Mouse (Mus musculus): ENCODE results near the gene Lipf. TPM values are rescaled to one million over a fixed set of nuclear protein-coding genes. Genes with fewer than 3 reads are reported as not detected.

Gene Lipf
- not detected in 2 replicates for polyA plus RNA-seq (2014; fragmentation: Nextera tagmentation; extraction: Ambion mirVana)

GRCm38 (mm10) chr19:33960887-33961286, at the start of gene Lipf:
Gene Lipf (plus strand): TSS chr19:33961187.
- H3K27me3 ChIP-seq (ENCODE audit: control insufficient read depth, insufficient read depth, low read length) = no peaks in the 10 kb centered on the region
- H3K4me2 ChIP-seq (ENCODE audit: low read depth, low read length, severe bottlenecking) = no peak within 1 kb of the TSS
- DNase-seq (ENCODE audit: low spot score) = no peak
- H3K9ac ChIP-seq (ENCODE audit: low read length) = no peak within 1 kb of the TSS
- H3K4me1 ChIP-seq (replicated peaks; ENCODE audit: control insufficient read depth, insufficient read depth, low read length) = no peaks in the 10 kb centered on the region
- H3K9me3 ChIP-seq (ENCODE audit: control insufficient read depth, low read length) = no peaks in the 10 kb centered on the region
- H3K36me3 ChIP-seq (ENCODE audit: control insufficient read depth, insufficient read depth, low read length) = no peaks in the 10 kb centered on the region
- H3K4me3 ChIP-seq (ENCODE audit: low read depth, low read length) = no peak within 1 kb of the TSS
- no peak within 1 kb of the TSS for H3K27ac ChIP-seq (ENCODE audit: low read depth, low read length)
- no peak for ATAC-seq (replicated peaks; ENCODE audit: low FRiP score)

GRCm38 (mm10) chr19:33924099-33924498, 36.9 kb upstream of the Lipf start:
- no peaks in the 10 kb centered on the region for H3K36me3 ChIP-seq (ENCODE audit: control insufficient read depth, insufficient read depth, low read length)
- no peak overlapping the region for H3K9ac ChIP-seq (ENCODE audit: low read length)
- H3K4me2 ChIP-seq (ENCODE audit: low read depth, low read length, severe bottlenecking) = no peak overlapping the region
- H3K27ac ChIP-seq (ENCODE audit: low read depth, low read length) = no peak overlapping the region
- H3K4me3 ChIP-seq (ENCODE audit: low read depth, low read length) = no peak overlapping the region
- DNase-seq (ENCODE audit: low spot score) (no peak), ATAC-seq (replicated peaks; ENCODE audit: low FRiP score) (no peak)
- no peaks in the 10 kb centered on the region for H3K4me1 ChIP-seq (replicated peaks; ENCODE audit: control insufficient read depth, insufficient read depth, low read length)
- no peaks in the 10 kb centered on the region for H3K27me3 ChIP-seq (ENCODE audit: control insufficient read depth, insufficient read depth, low read length)
- no peaks in the 10 kb centered on the region for H3K9me3 ChIP-seq (ENCODE audit: control insufficient read depth, low read length)

- no peak for DNase-seq (ENCODE audit: low spot score)
- no peak overlapping the region for H3K4me2 ChIP-seq (ENCODE audit: low read depth, low read length, severe bottlenecking)
- H3K4me1 ChIP-seq (replicated peaks; ENCODE audit: control insufficient read depth, insufficient read depth, low read length) = no peaks in the 10 kb centered on the region
- H3K27ac ChIP-seq (ENCODE audit: low read depth, low read length) = no peak overlapping the region
- no peaks in the 10 kb centered on the region for H3K9me3 ChIP-seq (ENCODE audit: control insufficient read depth, low read length)
- no peaks in the 10 kb centered on the region for H3K36me3 ChIP-seq (ENCODE audit: control insufficient read depth, insufficient read depth, low read length)
- WGBS = 50% methylated on average over 3 of the region's 3 CpGs
- 0 out of 2 replicates have a peak, but pooled peaks have one; percentile 7 for ATAC-seq (replicated peaks; ENCODE audit: low FRiP score)
- H3K27me3 ChIP-seq (ENCODE audit: control insufficient read depth, insufficient read depth, low read length) = no peaks in the 10 kb centered on the region
- no peak overlapping the region for H3K4me3 ChIP-seq (ENCODE audit: low read depth, low read length)
- H3K9ac ChIP-seq (ENCODE audit: low read length) = no peak overlapping the region
Observed at GRCm38 (mm10) chr19:33979007-33979406, 18.0 kb downstream of the Lipf start.

GRCm38 (mm10) chr19:33983043-33983442, 22.1 kb downstream of the Lipf start:
- Histone ChIP-seq H3K36me3 (ENCODE audit: control insufficient read depth, insufficient read depth, low read length) (no peaks in the 10 kb centered on the region), H3K27ac (ENCODE audit: low read depth, low read length) (no peak overlapping the region), H3K4me2 (ENCODE audit: low read depth, low read length, severe bottlenecking) (no peak overlapping the region), H3K9ac (ENCODE audit: low read length) (no peak overlapping the region), H3K4me1 (replicated peaks; ENCODE audit: control insufficient read depth, insufficient read depth, low read length) (no peaks in the 10 kb centered on the region), H3K4me3 (ENCODE audit: low read depth, low read length) (no peak overlapping the region), H3K9me3 (ENCODE audit: control insufficient read depth, low read length) (no peaks in the 10 kb centered on the region), H3K27me3 (ENCODE audit: control insufficient read depth, insufficient read depth, low read length) (no peaks in the 10 kb centered on the region)
- DNase-seq (ENCODE audit: low spot score) (no peak), ATAC-seq (replicated peaks; ENCODE audit: low FRiP score) (no peak)
- WGBS = 94% methylated on average over 3 of the region's 3 CpGs

- no peak for DNase-seq (ENCODE audit: low spot score)
- no peak within 1 kb of the TSS for H3K9ac ChIP-seq (ENCODE audit: low read length)
- 86% methylated on average over 6 of the region's 6 CpGs for WGBS
- no peak for ATAC-seq (replicated peaks; ENCODE audit: low FRiP score)
- H3K27ac ChIP-seq (ENCODE audit: low read depth, low read length) = no peak within 1 kb of the TSS
- no peaks in the 10 kb centered on the region for H3K27me3 ChIP-seq (ENCODE audit: control insufficient read depth, insufficient read depth, low read length)
- H3K9me3 ChIP-seq (ENCODE audit: control insufficient read depth, low read length) = no peaks in the 10 kb centered on the region
- H3K4me3 ChIP-seq (ENCODE audit: low read depth, low read length) = no peak within 1 kb of the TSS
- no peaks in the 10 kb centered on the region for H3K4me1 ChIP-seq (replicated peaks; ENCODE audit: control insufficient read depth, insufficient read depth, low read length)
- H3K36me3 ChIP-seq (ENCODE audit: control insufficient read depth, insufficient read depth, low read length) = no peaks in the 10 kb centered on the region
- H3K4me2 ChIP-seq (ENCODE audit: low read depth, low read length, severe bottlenecking) = no peak within 1 kb of the TSS
Observed at GRCm38 (mm10) chr19:34008002-34008401, 47.0 kb downstream of the Lipf start, which contains the start of gene Lipk. Gene Lipk (plus strand): TSS chr19:34008290.

- Histone ChIP-seq H3K4me3 (ENCODE audit: low read depth, low read length) (no peak overlapping the region), H3K9ac (ENCODE audit: low read length) (no peak overlapping the region), H3K9me3 (ENCODE audit: control insufficient read depth, low read length) (no peaks in the 10 kb centered on the region), H3K36me3 (ENCODE audit: control insufficient read depth, insufficient read depth, low read length) (no peaks in the 10 kb centered on the region), H3K27ac (ENCODE audit: low read depth, low read length) (no peak overlapping the region), H3K4me2 (ENCODE audit: low read depth, low read length, severe bottlenecking) (no peak overlapping the region), H3K4me1 (replicated peaks; ENCODE audit: control insufficient read depth, insufficient read depth, low read length) (no peaks in the 10 kb centered on the region), H3K27me3 (ENCODE audit: control insufficient read depth, insufficient read depth, low read length) (no peaks in the 10 kb centered on the region)
- ATAC-seq (replicated peaks; ENCODE audit: low FRiP score) (no peak), DNase-seq (ENCODE audit: low spot score) (no peak)
- 89% methylated on average over 11 of the region's 11 CpGs for WGBS
Observed at GRCm38 (mm10) chr19:34021440-34022172, 60.6 kb downstream of the Lipf start.

- H3K4me3 ChIP-seq (ENCODE audit: low read depth, low read length) = no peak overlapping the region
- H3K36me3 ChIP-seq (ENCODE audit: control insufficient read depth, insufficient read depth, low read length) = no peaks in the 10 kb centered on the region
- H3K9me3 ChIP-seq (ENCODE audit: control insufficient read depth, low read length) = no peaks in the 10 kb centered on the region
- H3K27ac ChIP-seq (ENCODE audit: low read depth, low read length) = no peak overlapping the region
- ATAC-seq (replicated peaks; ENCODE audit: low FRiP score) = no peak
- H3K9ac ChIP-seq (ENCODE audit: low read length) = no peak overlapping the region
- no peaks in the 10 kb centered on the region for H3K4me1 ChIP-seq (replicated peaks; ENCODE audit: control insufficient read depth, insufficient read depth, low read length)
- no peaks in the 10 kb centered on the region for H3K27me3 ChIP-seq (ENCODE audit: control insufficient read depth, insufficient read depth, low read length)
- WGBS = 49% methylated on average over 3 of the region's 3 CpGs
- no peak overlapping the region for H3K4me2 ChIP-seq (ENCODE audit: low read depth, low read length, severe bottlenecking)
- DNase-seq (ENCODE audit: low spot score) = no peak
Observed at GRCm38 (mm10) chr19:34022759-34023158, 61.8 kb downstream of the Lipf start.
